Mouse (Mus musculus): ENCODE data around the gene Fbxo3. TPM values are rescaled to one million over a fixed set of nuclear protein-coding genes. Genes with fewer than 3 reads are reported as not detected.
"Not testable (repeated sequence)": the region's sequence is repeated elsewhere in the genome, so short reads cannot be mapped to it uniquely, and the experiment has no call there.

Gene Fbxo3
- 10 to 100 TPM; 42.6 to 46.6 TPM for total RNA-seq (2021)

- DNase-seq = peak; percentile 92
These were observed at the start of gene Fbxo3 for GRCm38 (mm10) chr2:104027458-104028138. TSS of gene Fbxo3 (plus strand) at chr2:104027721.

DNA sequence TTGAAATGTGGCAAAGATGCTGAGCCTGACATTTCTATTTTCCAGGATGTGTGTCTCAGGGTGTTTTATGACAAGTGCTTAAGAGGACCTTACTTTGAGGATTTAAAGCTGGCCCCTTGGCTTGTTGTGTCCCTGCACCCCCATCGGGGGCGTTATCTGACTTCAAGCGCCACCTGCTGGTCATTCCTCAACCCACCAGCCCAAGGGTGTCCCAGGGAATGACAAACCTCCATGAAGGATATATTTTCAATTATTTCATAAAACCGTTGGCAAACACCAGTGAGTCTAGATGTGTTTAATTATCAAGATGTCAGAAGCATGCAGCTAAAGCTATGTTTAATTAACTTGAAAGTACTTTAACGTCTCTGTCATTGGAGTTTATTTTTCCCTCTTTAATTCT, 45.3 kb upstream of the Fbxo3 start:
- peak; percentile 90 for DNase-seq

DNA sequence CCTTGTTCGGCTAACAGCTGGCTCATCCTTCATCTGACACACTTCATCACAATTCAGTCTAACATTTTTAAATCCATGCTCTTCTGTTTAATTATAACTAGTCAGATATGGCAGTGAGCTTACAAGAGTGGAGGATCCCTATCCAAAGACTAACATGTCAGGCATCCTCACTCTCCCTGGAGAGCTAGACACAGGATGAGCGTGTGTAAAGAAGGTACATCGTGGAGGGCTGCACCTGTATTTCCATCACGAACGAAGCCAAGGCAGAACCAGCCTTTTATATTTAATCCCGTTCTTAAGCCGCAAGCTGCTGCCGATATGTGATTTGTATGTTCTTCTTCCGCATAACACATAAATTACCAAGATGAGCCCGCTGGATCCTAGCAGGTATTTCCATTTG, 44.4 kb upstream of the Fbxo3 start:
- no peak for DNase-seq

DNA sequence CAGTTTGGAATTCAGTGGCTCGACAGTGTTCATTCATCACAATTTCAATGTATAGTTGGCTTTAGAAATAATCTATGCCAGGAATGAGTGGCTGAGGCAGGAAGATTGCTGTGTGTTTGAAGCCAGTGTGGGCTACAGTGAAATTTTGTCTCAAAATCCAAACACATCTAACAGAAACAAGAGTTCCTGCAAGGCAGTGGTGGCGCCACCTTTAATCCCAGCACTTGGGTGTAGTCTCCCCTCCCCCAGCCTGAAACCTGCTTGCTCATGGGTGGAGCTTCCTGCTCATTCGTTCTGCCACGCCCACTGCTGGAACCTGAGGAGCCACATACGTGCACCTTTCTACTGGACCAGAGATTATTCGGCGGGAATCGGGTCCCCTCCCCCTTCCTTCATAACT, 39.9 kb upstream of the Fbxo3 start:
- DNase-seq = not testable (repeated sequence)

DNA sequence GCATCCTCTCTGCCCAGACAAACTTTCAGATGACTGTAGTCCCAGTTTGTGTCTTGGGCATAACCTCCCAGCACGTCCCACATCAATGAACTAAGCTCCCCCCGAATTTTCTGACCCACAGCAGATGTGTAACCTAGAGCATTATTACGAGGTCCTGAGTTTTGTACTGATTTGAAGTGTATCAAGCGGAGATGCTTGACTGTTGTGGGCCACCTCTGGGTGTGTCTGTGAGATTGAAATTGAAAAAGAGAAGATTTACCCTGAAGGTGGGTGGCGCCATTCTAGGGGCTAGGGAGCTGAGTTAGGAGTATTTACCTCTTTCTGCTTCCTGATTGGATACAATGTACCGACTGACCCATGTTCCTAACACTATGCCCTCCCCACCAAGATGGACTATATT, 37.8 kb upstream of the Fbxo3 start:
- DNase-seq = no peak

DNA sequence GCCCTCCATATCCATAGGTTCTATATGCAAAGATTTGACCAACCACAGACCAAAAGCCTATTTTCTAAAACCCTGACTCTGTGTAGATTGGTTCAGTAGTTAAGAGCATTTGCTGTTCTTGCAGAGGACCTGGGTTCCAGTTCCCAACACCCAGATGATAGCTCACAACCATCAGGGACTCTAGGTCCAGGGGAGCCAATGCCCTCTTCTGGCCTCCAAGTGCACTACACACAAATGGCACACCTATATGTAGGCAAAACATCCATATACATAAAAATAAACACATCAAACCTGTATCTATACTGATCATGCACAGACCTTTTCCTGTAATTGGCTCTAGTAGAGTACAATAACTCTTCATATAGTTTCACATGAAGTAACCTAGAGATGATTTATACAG, 36.2 kb upstream of the Fbxo3 start:
- no peak for DNase-seq

DNA sequence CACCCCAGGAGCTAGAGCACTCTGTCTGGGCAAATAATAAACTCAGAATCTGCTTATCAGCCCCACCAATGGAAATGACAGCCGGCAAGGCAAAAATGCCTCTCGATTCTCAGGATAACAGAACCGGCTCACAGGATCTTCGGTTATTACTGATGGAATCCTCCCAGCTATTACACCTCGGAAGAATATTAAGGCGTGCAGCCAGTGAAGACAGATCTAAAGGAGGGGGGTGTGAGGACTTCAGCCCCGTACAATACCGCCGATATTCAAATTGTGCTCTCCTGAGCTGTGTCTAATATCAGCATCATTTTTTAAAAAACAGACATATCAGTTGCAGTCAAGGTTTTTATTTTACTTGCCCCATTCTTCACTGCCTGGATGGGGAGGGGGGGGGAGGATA, 35.4 kb upstream of the Fbxo3 start:
- DNase-seq = no peak

DNA sequence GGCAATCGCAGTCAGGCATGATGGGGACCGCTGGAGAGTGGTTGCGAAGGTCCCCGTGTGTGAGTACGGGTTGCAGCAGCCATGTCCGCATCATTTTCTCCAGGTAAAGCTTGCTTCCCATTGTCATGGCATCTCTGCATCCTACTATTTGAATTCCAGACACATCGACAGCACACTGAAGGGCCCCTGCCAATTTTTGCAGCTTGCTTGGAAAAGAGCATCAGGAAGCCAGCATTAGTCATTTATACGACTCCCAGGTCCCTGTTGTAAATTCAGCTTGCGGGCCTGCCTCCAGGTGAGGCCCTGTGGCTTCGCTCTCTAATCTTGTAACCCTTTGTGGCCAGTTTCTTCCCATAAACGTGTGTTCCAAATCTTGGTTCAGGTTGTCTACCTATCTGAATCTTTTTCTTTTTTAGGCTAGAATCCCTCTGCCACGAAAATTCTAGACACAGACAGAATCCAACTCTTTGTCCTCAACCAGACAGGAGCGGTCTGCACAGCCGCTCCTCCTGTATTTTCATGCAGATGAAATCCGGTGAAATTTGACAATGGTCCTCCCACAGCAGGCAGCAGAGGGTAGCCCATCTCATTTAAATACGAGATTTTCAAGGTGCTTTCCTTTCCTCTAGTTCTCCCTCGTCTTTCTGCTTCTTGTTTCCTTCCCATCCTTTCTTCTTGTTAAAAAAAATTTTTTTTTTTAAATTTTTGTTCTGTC, 34.7 kb upstream of the Fbxo3 start:
- DNase-seq = no peak

GRCm38 (mm10) chr2:104001076-104001475, 26.4 kb upstream of the Fbxo3 start:
- no peak for DNase-seq

- no peak for DNase-seq
These were observed 25.7 kb upstream of the Fbxo3 start for GRCm38 (mm10) chr2:104001861-104002260.

- DNase-seq = peak; percentile 56
These were observed 24.7 kb upstream of the Fbxo3 start for GRCm38 (mm10) chr2:104002711-104003413.

DNA sequence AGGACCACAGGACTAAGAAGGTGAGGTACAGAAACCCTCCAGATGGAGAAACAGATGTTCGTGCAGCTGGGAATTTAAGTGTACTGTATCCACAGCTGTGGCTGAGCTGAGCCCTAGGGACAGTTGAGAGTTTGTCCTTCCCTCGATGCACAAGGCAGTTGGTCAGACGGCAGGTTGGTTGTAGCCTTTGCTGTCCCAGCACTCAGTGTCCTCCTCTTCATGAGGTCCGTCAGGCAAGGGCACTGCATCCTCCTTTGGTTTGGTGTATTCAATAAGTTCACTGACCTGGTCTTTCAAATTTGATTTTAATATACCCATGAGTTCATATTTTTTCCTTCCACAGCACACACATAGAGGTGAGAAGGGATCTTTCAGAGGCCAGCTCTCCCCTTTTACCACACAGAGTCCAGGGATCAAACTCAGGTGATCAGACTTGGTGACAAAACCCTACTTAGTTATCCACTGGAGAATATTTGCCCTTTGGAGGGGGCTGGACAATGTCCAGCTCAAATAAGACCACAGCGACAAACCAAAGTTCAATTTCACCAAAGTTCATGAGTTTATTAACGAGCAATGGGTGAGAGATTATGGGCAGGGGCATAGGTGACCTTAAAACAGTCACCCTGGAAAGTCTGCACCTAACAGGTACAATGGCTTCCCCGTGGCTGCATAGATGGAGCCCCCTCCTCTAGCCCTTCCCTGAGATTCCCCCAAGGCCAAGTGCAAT, 19.6 kb upstream of the Fbxo3 start:
- no peak for DNase-seq

GRCm38 (mm10) chr2:104008853-104009252, 18.7 kb upstream of the Fbxo3 start:
- DNase-seq = not testable (repeated sequence)

DNA sequence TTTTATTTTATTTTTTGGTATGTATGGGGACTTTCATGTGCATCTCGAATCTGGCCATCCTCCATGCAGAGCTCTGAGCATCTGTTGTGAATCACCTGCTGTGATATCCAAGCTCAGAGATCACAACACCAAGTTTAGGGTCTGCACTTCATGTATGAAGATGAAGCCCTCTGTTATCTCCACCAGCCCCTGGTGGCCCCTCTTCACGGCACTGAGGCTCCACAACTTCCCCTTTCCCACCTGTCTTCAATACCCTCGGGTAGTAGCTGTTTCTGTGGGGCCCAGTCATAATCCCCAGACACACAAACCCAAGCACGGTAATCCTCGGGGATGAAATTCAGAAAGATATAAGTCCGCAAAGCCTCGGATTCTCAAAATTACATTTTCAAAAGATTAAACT, 4.4 kb upstream of the Fbxo3 start:
- no peak for DNase-seq

DNA sequence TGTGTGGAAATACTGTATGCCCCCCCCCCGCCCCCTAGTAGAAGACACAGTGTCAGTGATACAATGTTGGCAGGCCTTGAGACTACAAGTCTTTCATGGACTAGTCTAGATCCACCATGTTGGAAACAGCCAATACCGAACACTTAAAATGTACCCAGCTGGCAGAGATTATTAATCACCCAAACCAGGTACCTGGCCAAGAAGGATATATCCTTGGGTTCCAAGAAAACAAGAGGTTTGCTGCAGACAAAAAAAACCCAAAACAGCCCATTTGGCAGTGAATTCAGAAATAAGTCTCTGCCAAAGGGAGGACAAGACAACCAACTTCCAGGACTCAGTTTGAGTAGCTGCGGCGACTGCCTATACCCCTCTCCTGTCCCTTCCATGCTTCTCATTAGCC, 2.9 kb upstream of the Fbxo3 start:
- DNase-seq = no peak

- no peak for DNase-seq
These were observed 710 bp downstream of the Fbxo3 start, which contains the start of gene 4931422A03Rik for GRCm38 (mm10) chr2:104028139-104028723. TSS of gene 4931422A03Rik (minus strand) at chr2:104028361.

GRCm38 (mm10) chr2:104029074-104029473, 1.6 kb downstream of the Fbxo3 start:
- DNase-seq = no peak

- DNase-seq = no peak
These were observed 2.9 kb downstream of the Fbxo3 start for GRCm38 (mm10) chr2:104030381-104030780.

- no peak for DNase-seq
These were observed 4.5 kb downstream of the Fbxo3 start for GRCm38 (mm10) chr2:104032056-104032455.

GRCm38 (mm10) chr2:104034832-104035472, 7.4 kb downstream of the Fbxo3 start:
- peak; percentile 79 for DNase-seq

DNA sequence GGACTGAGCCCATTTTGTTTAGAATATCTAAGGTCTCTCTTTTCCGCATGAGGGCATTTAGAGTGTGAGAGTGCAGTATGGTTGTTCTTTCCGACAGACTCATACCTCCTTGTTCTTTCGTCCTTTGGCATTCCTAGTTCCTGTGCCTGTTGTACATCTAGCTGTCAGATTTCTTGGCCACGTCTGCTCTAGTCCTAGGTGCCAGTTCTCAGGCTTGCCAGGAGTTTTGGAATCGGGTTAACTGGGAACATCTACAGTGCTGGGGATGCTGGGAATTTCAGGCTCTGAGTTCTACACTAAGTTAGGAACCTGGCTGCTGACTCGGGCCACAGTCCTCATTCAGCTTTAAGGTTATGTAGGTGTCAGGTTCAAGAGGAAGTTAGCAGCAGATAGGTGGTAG, 8.1 kb downstream of the Fbxo3 start:
- DNase-seq = no peak

- no peak for DNase-seq
These were observed 8.8 kb downstream of the Fbxo3 start for GRCm38 (mm10) chr2:104036316-104036715.
